Mouse (Mus musculus): ENCODE data around the gene Abhd16a. TPM values are rescaled to one million over a fixed set of nuclear protein-coding genes. Genes with fewer than 3 reads are reported as not detected.

Abhd16a gene
- polyA plus RNA-seq, 1 experiment, result 64.7 TPM

- Histone ChIP-seq H3K27me3 (ENCODE audit: control insufficient read depth, insufficient read depth, insufficient read length) (no peaks in the 10 kb centered on the region), H3K36me3 (ENCODE audit: control insufficient read depth, insufficient read depth) (no peaks in the 10 kb centered on the region), H3K4me2 (ENCODE audit: low read depth) (no peak within 1 kb of the TSS), H3K4me3 (no peak within 1 kb of the TSS), H3K79me2 (ENCODE audit: control insufficient read depth, insufficient read depth) (no peaks in the 10 kb centered on the region), H3ac (ENCODE audit: control insufficient read depth, insufficient read length) (no peak within 1 kb of the TSS)
- TF ChIP-seq MYOD1 (IDR thresholded peaks at IDR 0.05; ENCODE audit: control insufficient read depth in 1 of 3, insufficient read length in 2 of 3, low read depth in 2 of 3), result no peak
- TF ChIP-seq POLR2AphosphoS2 (IDR thresholded peaks at IDR 0.05; ENCODE audit: insufficient read length, low read depth), result no peak
- TF ChIP-seq USF1 (IDR thresholded peaks at IDR 0.05; ENCODE audit: low read depth), result no peak
- TF ChIP-seq E2F4 (IDR thresholded peaks at IDR 0.05; ENCODE audit: insufficient read depth), result no peak
- no peak for TF ChIP-seq TCF12 (IDR thresholded peaks at IDR 0.05; ENCODE audit: insufficient read depth, poor library complexity, severe bottlenecking)
- no peak for TF ChIP-seq POLR2A (IDR thresholded peaks at IDR 0.05; ENCODE audit: insufficient read length, low read depth)
Measured at GRCm38 (mm10) chr17:35108097-35108496, 19.0 kb downstream of the Abhd16a start, which contains the start of gene Ly6g5c. Ly6g5c (plus strand) TSS chr17:35108279.

DNA sequence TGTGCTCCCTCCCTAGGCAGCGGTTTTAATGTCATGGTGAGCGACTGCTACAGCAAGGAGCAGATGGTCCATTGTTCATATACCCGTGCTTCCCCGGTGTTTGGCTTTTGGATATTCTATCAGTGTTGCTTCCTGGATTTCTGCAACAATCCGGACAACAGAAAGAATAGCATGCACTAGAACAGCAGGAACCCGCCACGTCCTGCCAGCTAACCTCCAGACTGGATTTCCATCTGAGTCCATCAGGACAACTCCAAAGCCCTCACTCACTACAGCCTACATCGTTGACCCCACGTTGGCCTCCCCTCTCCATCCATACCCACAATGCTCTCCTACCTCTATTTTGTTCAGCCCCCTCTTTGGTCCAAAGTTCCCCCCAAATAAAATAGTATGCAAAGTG, 22.7 kb downstream of the Abhd16a start:
- Histone ChIP-seq H3K4me2 (ENCODE audit: low read depth) (no peak overlapping the region), H3K36me3 (ENCODE audit: control insufficient read depth, insufficient read depth) (peaks cover 6% of the 10 kb centered on the region), H3K27me3 (ENCODE audit: control insufficient read depth, insufficient read depth, insufficient read length) (no peaks in the 10 kb centered on the region), H3K4me3 (no peak overlapping the region), H3ac (ENCODE audit: control insufficient read depth, insufficient read length) (no peak overlapping the region), H3K79me2 (ENCODE audit: control insufficient read depth, insufficient read depth) (no peaks in the 10 kb centered on the region)
- no peak for TF ChIP-seq TCF3 (IDR thresholded peaks at IDR 0.05; ENCODE audit: insufficient read length, low read depth)
- no peak for TF ChIP-seq REST (IDR thresholded peaks at IDR 0.05; ENCODE audit: insufficient read depth, insufficient read length)
- no peak for TF ChIP-seq TCF12 (IDR thresholded peaks at IDR 0.05; ENCODE audit: insufficient read depth, poor library complexity, severe bottlenecking)
- TF ChIP-seq E2F4 (IDR thresholded peaks at IDR 0.05; ENCODE audit: insufficient read depth), result no peak
- no peak for TF ChIP-seq SRF (IDR thresholded peaks at IDR 0.05; ENCODE audit: control insufficient read depth, insufficient read length, low read depth)
- TF ChIP-seq MYOD1 (IDR thresholded peaks at IDR 0.05; ENCODE audit: control insufficient read depth in 1 of 3, insufficient read length in 2 of 3, low read depth in 2 of 3), result no peak
- TF ChIP-seq USF1 (IDR thresholded peaks at IDR 0.05; ENCODE audit: low read depth), result no peak
- no peak for TF ChIP-seq MAX (IDR thresholded peaks at IDR 0.05; ENCODE audit: low read depth)
- no peak for TF ChIP-seq MYOG (IDR thresholded peaks at IDR 0.05; ENCODE audit: control insufficient read depth in 1 of 3, insufficient read depth in 1 of 3, insufficient read length in 2 of 3, low read depth in 2 of 3)
- no peak for TF ChIP-seq POLR2AphosphoS2 (IDR thresholded peaks at IDR 0.05; ENCODE audit: insufficient read length, low read depth)
- TF ChIP-seq CEBPB (IDR thresholded peaks at IDR 0.05; ENCODE audit: insufficient read depth, poor library complexity, severe bottlenecking), result no peak
- no peak for TF ChIP-seq POLR2A (IDR thresholded peaks at IDR 0.05; ENCODE audit: insufficient read length, low read depth)

GRCm38 (mm10) chr17:35115046-35116019, 26.3 kb downstream of the Abhd16a start, which contains the start of gene Ly6g5b:
Ly6g5b (minus strand) TSS chr17:35115428.
- Histone ChIP-seq H3K79me2 (ENCODE audit: control insufficient read depth, insufficient read depth) (peaks cover 10% of the 10 kb centered on the region), H3K4me2 (ENCODE audit: low read depth) (no peak within 1 kb of the TSS), H3K4me3 (no peak within 1 kb of the TSS), H3ac (ENCODE audit: control insufficient read depth, insufficient read length) (no peak within 1 kb of the TSS), H3K36me3 (ENCODE audit: control insufficient read depth, insufficient read depth) (peaks cover 13% of the 10 kb centered on the region), H3K27me3 (ENCODE audit: control insufficient read depth, insufficient read depth, insufficient read length) (no peaks in the 10 kb centered on the region)
- no peak for TF ChIP-seq REST (IDR thresholded peaks at IDR 0.05; ENCODE audit: insufficient read depth, insufficient read length)
- TF ChIP-seq POLR2AphosphoS2 (IDR thresholded peaks at IDR 0.05; ENCODE audit: insufficient read length, low read depth), result peak; percentile 3
- TF ChIP-seq SRF (IDR thresholded peaks at IDR 0.05; ENCODE audit: control insufficient read depth, insufficient read length, low read depth), result no peak
- no peak for TF ChIP-seq E2F4 (IDR thresholded peaks at IDR 0.05; ENCODE audit: insufficient read depth)

DNA sequence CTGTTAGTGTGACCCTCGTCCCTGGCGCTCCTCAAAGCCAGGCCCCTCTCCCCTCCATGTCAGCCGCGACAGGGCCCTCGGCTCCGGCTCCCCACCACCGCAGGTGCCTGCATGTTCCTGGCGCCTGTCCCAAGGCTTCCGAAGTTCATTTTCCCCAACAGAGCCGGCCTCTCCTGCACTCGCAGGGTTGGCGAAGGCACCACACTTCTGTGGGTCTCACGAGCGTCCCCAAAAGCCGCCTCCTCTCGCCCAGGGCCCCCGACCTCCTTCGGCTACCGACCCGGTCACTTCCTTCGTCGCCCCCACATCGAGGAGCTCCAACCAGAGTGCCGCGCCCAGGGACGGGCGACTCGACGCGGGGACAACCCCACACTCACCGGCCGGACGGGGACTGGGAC, 31.7 kb downstream of the Abhd16a start:
- H3ac ChIP-seq (ENCODE audit: control insufficient read depth, insufficient read length), result peak overlapping the region; percentile 66
- H3K27me3 ChIP-seq (ENCODE audit: control insufficient read depth, insufficient read depth, insufficient read length), result no peaks in the 10 kb centered on the region
- peak overlapping the region; percentile 97 for H3K4me3 ChIP-seq
- no peak for TF ChIP-seq TCF3 (IDR thresholded peaks at IDR 0.05; ENCODE audit: insufficient read length, low read depth)
- no peak for TF ChIP-seq SRF (IDR thresholded peaks at IDR 0.05; ENCODE audit: control insufficient read depth, insufficient read length, low read depth)
- no peak for TF ChIP-seq CEBPB (IDR thresholded peaks at IDR 0.05; ENCODE audit: insufficient read depth, poor library complexity, severe bottlenecking)
- no peak for TF ChIP-seq E2F4 (IDR thresholded peaks at IDR 0.05; ENCODE audit: insufficient read depth)
- TF ChIP-seq MYOD1 (IDR thresholded peaks at IDR 0.05; ENCODE audit: control insufficient read depth in 1 of 3, insufficient read length in 2 of 3, low read depth in 2 of 3), result no peak
- no peak for TF ChIP-seq TCF12 (IDR thresholded peaks at IDR 0.05; ENCODE audit: insufficient read depth, poor library complexity, severe bottlenecking)
- TF ChIP-seq POLR2AphosphoS2 (IDR thresholded peaks at IDR 0.05; ENCODE audit: insufficient read length, low read depth), result no peak
- TF ChIP-seq REST (IDR thresholded peaks at IDR 0.05; ENCODE audit: insufficient read depth, insufficient read length), result no peak
- TF ChIP-seq MAX (IDR thresholded peaks at IDR 0.05; ENCODE audit: low read depth), result no peak
- TF ChIP-seq USF1 (IDR thresholded peaks at IDR 0.05; ENCODE audit: low read depth), result no peak
- peaks cover 7% of the 10 kb centered on the region for H3K36me3 ChIP-seq (ENCODE audit: control insufficient read depth, insufficient read depth)
- H3K4me2 ChIP-seq (ENCODE audit: low read depth), result peak overlapping the region; percentile 97
- peaks cover 30% of the 10 kb centered on the region for H3K79me2 ChIP-seq (ENCODE audit: control insufficient read depth, insufficient read depth)
